Mouse (Mus musculus) embryonic facial prominence, embryonic 13.5 days (tissue): ENCODE measurements around the gene 1700088E04Rik. TPM values are rescaled to one million over a fixed set of nuclear protein-coding genes. Genes with fewer than 3 reads are reported as not detected.
A peak's percentile ranks its signal among the peaks of the same experiment; 100 is the strongest.

Source experiments
- ATAC-seq: fragments of 200-750 bp; cut with Nextera tagmentation; 2 replicates; pipeline ENCODE4 v1.8.0; 2017; ENCODE audit warnings: low read depth; ENCODE audit not compliant: insufficient number of reproducible peaks, insufficient read depth, low FRiP score, low TSS enrichment
- H3K27ac ChIP-seq: fragments of 300-500 bp; sonication (generic); 2 replicates; pipeline ENCODE4 v1.5.1; 2015; ENCODE audit warnings: moderate library complexity, mild to moderate bottlenecking, inconsistent platforms
- H3K27me3 ChIP-seq: fragments of 300-500 bp; sonication (generic); 2 replicates; pipeline ENCODE4 v1.6.1; 2015; ENCODE audit warnings: mild to moderate bottlenecking, inconsistent platforms
- H3K36me3 ChIP-seq: fragments of 300-500 bp; sonication (generic); 2 replicates; pipeline ENCODE4 v1.6.1; 2015; ENCODE audit warnings: mild to moderate bottlenecking, inconsistent platforms
- H3K4me1 ChIP-seq: fragments of 300-500 bp; sonication (generic); 2 replicates; pipeline ENCODE4 v1.6.1; 2015; ENCODE audit warnings: inconsistent platforms
- H3K4me2 ChIP-seq: fragments of 300-500 bp; sonication (generic); 2 replicates; pipeline ENCODE4 v1.6.1; 2015; ENCODE audit warnings: moderate library complexity, mild to moderate bottlenecking, inconsistent platforms
- H3K4me3 ChIP-seq: fragments of 300-500 bp; sonication (generic); 2 replicates; pipeline ENCODE4 v1.5.1; 2015; ENCODE audit warnings: mild to moderate bottlenecking, inconsistent platforms
- H3K9ac ChIP-seq: fragments of 300-500 bp; sonication (generic); 2 replicates; pipeline ENCODE4 v1.6.1; 2015; ENCODE audit warnings: mild to moderate bottlenecking, inconsistent platforms
- H3K9me3 ChIP-seq: fragments of 300-500 bp; sonication (generic); 2 replicates; pipeline ENCODE4 v1.6.1; 2016; ENCODE audit warnings: inconsistent platforms
- WGBS: fragments of 180-500 bp; shearing (Covaris S2); methylation state at CpG from one replicate; pipeline ENCODE4 v1.1.7; 2015; ENCODE audit warnings: mixed read lengths; 5-methylcytosine and 5-hydroxymethylcytosine counted together
- polyA plus RNA-seq: library from polyadenylated mRNA; unstranded; fragments of >200 nt; fragmentation: Nextera tagmentation; extraction: Ambion mirVana; gene quantifications from 2 replicates; pipeline ENCODE4 v1.2.1, GENCODE M21; 2015

Gene 1700088E04Rik
- polyA plus RNA-seq, 1 experiment from 2014 or later: 9.7 TPM

- ATAC-seq: peak; percentile 24; the same call in 1 of the 2 replicates
- H3K4me3 ChIP-seq: no peak overlapping the region
- WGBS: 13% methylated on average over 8 of the region's 8 CpGs
- peak overlapping the region; percentile 40; the same call in 1 of the 2 replicates for H3K9ac ChIP-seq
- H3K36me3 ChIP-seq: peaks cover 61% of the 10 kb centered on the region
- H3K9me3 ChIP-seq: no peaks in the 10 kb centered on the region
- no peak overlapping the region for H3K4me2 ChIP-seq
- no peaks in the 10 kb centered on the region for H3K27me3 ChIP-seq
- H3K27ac ChIP-seq: peak overlapping the region; percentile 80
- peaks cover 14% of the 10 kb centered on the region for H3K4me1 ChIP-seq
Measured at GRCm38 (mm10) chr15:79151881-79152280, 10.8 kb upstream of the 1700088E04Rik start.

- Histone ChIP-seq H3K9me3 (no peaks in the 10 kb centered on the region), H3K4me2 (no peak overlapping the region), H3K9ac (no peak overlapping the region), H3K4me1 (peaks cover 10% of the 10 kb centered on the region), H3K36me3 (peaks cover 93% of the 10 kb centered on the region), H3K27ac (no peak overlapping the region), H3K4me3 (no peak overlapping the region), H3K27me3 (no peaks in the 10 kb centered on the region)
- WGBS: 54% methylated on average over 7 of the region's 7 CpGs
- ATAC-seq: 0 out of 2 replicates have a peak, but pooled peaks have one; percentile 2
Measured at GRCm38 (mm10) chr15:79148533-79148932, 7.5 kb upstream of the 1700088E04Rik start.

- no peak overlapping the region for H3K27ac ChIP-seq
- no peak overlapping the region for H3K9ac ChIP-seq
- no peaks in the 10 kb centered on the region for H3K27me3 ChIP-seq
- no peaks in the 10 kb centered on the region for H3K9me3 ChIP-seq
- ATAC-seq: no peak
- 89% methylated on average over 7 of the region's 7 CpGs for WGBS
- H3K36me3 ChIP-seq: peaks cover 65% of the 10 kb centered on the region
- H3K4me1 ChIP-seq: peaks cover 20% of the 10 kb centered on the region
- no peak overlapping the region for H3K4me2 ChIP-seq
- no peak overlapping the region for H3K4me3 ChIP-seq
Measured at GRCm38 (mm10) chr15:79145522-79145921, 4.5 kb upstream of the 1700088E04Rik start.

GRCm38 (mm10) chr15:79144021-79144420 lies 3.0 kb upstream of the 1700088E04Rik start:
- no peaks in the 10 kb centered on the region; the same call in 1 of the 2 replicates for H3K27me3 ChIP-seq
- WGBS: 74% methylated on average over 8 of the region's 8 CpGs
- no peak overlapping the region for H3K4me2 ChIP-seq
- H3K4me1 ChIP-seq: peaks cover 27% of the 10 kb centered on the region
- peaks cover 54% of the 10 kb centered on the region for H3K36me3 ChIP-seq
- H3K9me3 ChIP-seq: no peaks in the 10 kb centered on the region
- no peak overlapping the region for H3K4me3 ChIP-seq
- ATAC-seq: no peak
- H3K9ac ChIP-seq: peak overlapping the region; percentile 27; the same call in 1 of the 2 replicates
- H3K27ac ChIP-seq: peak overlapping the region; percentile 33; the same call in 1 of the 2 replicates

GRCm38 (mm10) chr15:79143316-79143715 lies 2.3 kb upstream of the 1700088E04Rik start:
- H3K27me3 ChIP-seq: no peaks in the 10 kb centered on the region; the same call in 1 of the 2 replicates
- peaks cover 47% of the 10 kb centered on the region for H3K36me3 ChIP-seq

GRCm38 (mm10) chr15:79141566-79141917 lies 489 bp upstream of the 1700088E04Rik start:
- Histone ChIP-seq H3K36me3 (peaks cover 29% of the 10 kb centered on the region), H3K4me3 (peak overlapping the region; percentile 78), H3K9ac (peak overlapping the region; percentile 84), H3K27me3 (no peaks in the 10 kb centered on the region; the same call in 1 of the 2 replicates), H3K4me2 (peak overlapping the region; percentile 95), H3K9me3 (no peaks in the 10 kb centered on the region), H3K4me1 (peaks cover 27% of the 10 kb centered on the region), H3K27ac (0 out of 2 replicates have a peak overlapping the region, but pooled peaks have one; percentile 8)
- WGBS: under 1% methylated on average over 7 of the region's 7 CpGs
- 0 out of 2 replicates have a peak, but pooled peaks have one; percentile 15 for ATAC-seq

More at GRCm38 (mm10) chr15:79143316-79143715, 2.3 kb upstream of the 1700088E04Rik start:
- Histone ChIP-seq H3K27ac (no peak overlapping the region), H3K9me3 (no peaks in the 10 kb centered on the region), H3K4me2 (peak overlapping the region; percentile 2; the same call in 1 of the 2 replicates), H3K4me1 (peaks cover 27% of the 10 kb centered on the region), H3K4me3 (no peak overlapping the region), H3K9ac (no peak overlapping the region)
- ATAC-seq: no peak
- WGBS: 85% methylated on average over 12 of the region's 12 CpGs

GRCm38 (mm10) chr15:79139640-79140039 lies 1.4 kb downstream of the 1700088E04Rik start:
- H3K9me3 ChIP-seq: no peaks in the 10 kb centered on the region
- WGBS: 58% methylated on average over 10 of the region's 10 CpGs
- H3K27ac ChIP-seq: no peak overlapping the region
- ATAC-seq: no peak
- no peak overlapping the region for H3K4me2 ChIP-seq
- peaks cover 32% of the 10 kb centered on the region for H3K4me1 ChIP-seq
- peaks cover 12% of the 10 kb centered on the region for H3K36me3 ChIP-seq
- H3K9ac ChIP-seq: no peak overlapping the region
- H3K4me3 ChIP-seq: no peak overlapping the region
- no peaks in the 10 kb centered on the region; the same call in 1 of the 2 replicates for H3K27me3 ChIP-seq

- ATAC-seq: no peak
Measured at GRCm38 (mm10) chr15:79135783-79136575, 5.1 kb downstream of the 1700088E04Rik start.

GRCm38 (mm10) chr15:79135332-79135731 lies 5.7 kb downstream of the 1700088E04Rik start:
- WGBS: 70% methylated on average over 9 of the region's 9 CpGs
- Histone ChIP-seq H3K9ac (no peak overlapping the region; the same call in 1 of the 2 replicates), H3K4me1 (peaks cover 10% of the 10 kb centered on the region), H3K27me3 (no peaks in the 10 kb centered on the region; the same call in 1 of the 2 replicates), H3K4me3 (no peak overlapping the region), H3K9me3 (no peaks in the 10 kb centered on the region), H3K36me3 (peaks cover 45% of the 10 kb centered on the region), H3K4me2 (no peak overlapping the region), H3K27ac (no peak overlapping the region)
- ATAC-seq: 0 out of 2 replicates have a peak, but pooled peaks have one; percentile 50

More at GRCm38 (mm10) chr15:79135783-79136575, 5.1 kb downstream of the 1700088E04Rik start:
- no peak overlapping the region; the same call in 1 of the 2 replicates for H3K9ac ChIP-seq
- WGBS: 65% methylated on average over 11 of the region's 11 CpGs
- no peaks in the 10 kb centered on the region for H3K9me3 ChIP-seq
- H3K27ac ChIP-seq: 0 out of 2 replicates have a peak overlapping the region, but pooled peaks have one; percentile 4
- H3K4me2 ChIP-seq: no peak overlapping the region
- H3K36me3 ChIP-seq: peaks cover 39% of the 10 kb centered on the region
- H3K4me3 ChIP-seq: no peak overlapping the region
- peaks cover 16% of the 10 kb centered on the region for H3K4me1 ChIP-seq
- no peaks in the 10 kb centered on the region; the same call in 1 of the 2 replicates for H3K27me3 ChIP-seq

GRCm38 (mm10) chr15:79134496-79135270 lies 6.4 kb downstream of the 1700088E04Rik start:
- no peaks in the 10 kb centered on the region for H3K9me3 ChIP-seq
- H3K9ac ChIP-seq: no peak overlapping the region
- peaks cover 52% of the 10 kb centered on the region for H3K36me3 ChIP-seq
- H3K4me3 ChIP-seq: no peak overlapping the region
- no peaks in the 10 kb centered on the region for H3K27me3 ChIP-seq
- no peak overlapping the region for H3K27ac ChIP-seq
- ATAC-seq: no peak
- no peak overlapping the region for H3K4me2 ChIP-seq
- 86% methylated on average over 9 of the region's 9 CpGs for WGBS
- peaks cover 4% of the 10 kb centered on the region; the same call in 1 of the 2 replicates for H3K4me1 ChIP-seq

- H3K4me3 ChIP-seq: no peak overlapping the region
- WGBS: 86% methylated on average over 6 of the region's 6 CpGs
- no peak overlapping the region for H3K9ac ChIP-seq
- H3K27me3 ChIP-seq: no peaks in the 10 kb centered on the region
- peaks cover 62% of the 10 kb centered on the region for H3K36me3 ChIP-seq
- no peak overlapping the region for H3K27ac ChIP-seq
- H3K4me2 ChIP-seq: no peak overlapping the region
- no peak for ATAC-seq
- peaks cover 4% of the 10 kb centered on the region; the same call in 1 of the 2 replicates for H3K4me1 ChIP-seq
- 0 out of 2 replicates have a peak, but pooled peaks cover under 1% of the 10 kb centered on the region for H3K9me3 ChIP-seq
Measured at GRCm38 (mm10) chr15:79133191-79133661, 7.8 kb downstream of the 1700088E04Rik start.
